Mouse (Mus musculus): Measurements from ENCODE around the gene Adck2. TPM values are rescaled to one million over a fixed set of nuclear protein-coding genes. Genes with fewer than 3 reads are reported as not detected.

The Adck2 gene
- polyA plus RNA-seq, 1 experiment from 2014 or later, result 14.9 TPM

- H3K27me3 ChIP-seq (ENCODE audit: control insufficient read depth, insufficient read depth, low read length), result no peaks in the 10 kb centered on the region
- peak overlapping the region; percentile 87 for H3K9ac ChIP-seq (ENCODE audit: low read depth, low read length)
- WGBS (ENCODE audit: insufficient replicate concordance), result 29% methylated on average over 10 of the region's 10 CpGs
- peak; percentile 10; the same call in 1 of the 2 replicates for ATAC-seq (replicated peaks; ENCODE audit: insufficient number of reproducible peaks, low FRiP score, low TSS enrichment)
- peaks cover 12% of the 10 kb centered on the region for H3K4me1 ChIP-seq (ENCODE audit: control insufficient read depth, insufficient read depth, low read length)
- H3K4me3 ChIP-seq (ENCODE audit: low read depth, low read length), result peak overlapping the region; percentile 83
- H3K4me2 ChIP-seq, result peak overlapping the region; percentile 79
- H3K9me3 ChIP-seq (replicated peaks; ENCODE audit: control insufficient read depth, low read length), result no peaks in the 10 kb centered on the region
- peak overlapping the region; percentile 93 for H3K27ac ChIP-seq (ENCODE audit: low read depth, low read length)
- no peaks in the 10 kb centered on the region for H3K36me3 ChIP-seq (ENCODE audit: control insufficient read depth, insufficient read depth, low read length)
These were observed 839 bp downstream of the Adck2 start for GRCm38 (mm10) chr6:39574555-39574869.

DNA sequence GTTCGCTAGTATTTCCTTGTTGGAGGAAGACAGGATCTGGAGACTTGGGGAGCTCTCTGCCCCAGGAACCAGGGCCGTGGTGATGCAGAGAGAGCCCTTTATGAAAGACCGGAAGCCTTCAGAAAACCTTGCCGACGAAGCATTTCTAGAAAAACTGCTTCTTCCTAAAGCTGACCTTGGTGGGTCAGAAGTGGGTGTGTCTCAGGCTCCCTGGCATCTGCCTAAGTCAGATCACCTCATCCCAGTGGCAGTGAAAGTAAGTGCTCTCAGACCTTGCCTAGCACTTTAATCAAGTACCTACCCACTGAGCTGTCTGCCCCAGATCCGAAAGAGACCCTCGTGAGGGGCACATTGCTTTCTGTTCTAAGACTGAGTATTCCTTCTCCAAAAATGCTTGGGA lies 1.3 kb downstream of the Adck2 start:
- peak overlapping the region; percentile 79 for H3K4me2 ChIP-seq

DNA sequence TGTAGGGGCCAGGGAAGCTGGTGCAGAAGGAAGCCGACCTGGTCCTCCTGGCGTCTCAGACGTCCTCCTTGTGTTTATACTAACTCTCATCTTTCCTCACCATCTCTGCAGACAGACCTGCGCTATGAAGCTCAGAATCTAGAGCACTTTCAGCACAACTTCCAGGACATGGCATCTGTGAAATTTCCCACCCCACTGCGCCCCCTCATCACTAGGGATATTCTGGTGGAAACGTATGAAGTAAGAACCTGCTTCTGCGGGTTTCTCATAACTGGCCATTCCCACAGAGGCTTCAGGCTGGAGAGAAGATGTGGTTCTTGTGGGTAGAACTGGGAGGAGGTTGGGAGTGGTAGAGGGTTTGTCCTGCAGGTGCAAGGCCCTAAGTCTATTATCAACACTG lies 5.9 kb downstream of the Adck2 start:
- peaks cover 6% of the 10 kb centered on the region for H3K4me1 ChIP-seq (ENCODE audit: control insufficient read depth, insufficient read depth, low read length)
- no peaks in the 10 kb centered on the region for H3K9me3 ChIP-seq (replicated peaks; ENCODE audit: control insufficient read depth, low read length)
- no peak overlapping the region for H3K27ac ChIP-seq (ENCODE audit: low read depth, low read length)
- H3K4me2 ChIP-seq, result no peak overlapping the region
- H3K9ac ChIP-seq (ENCODE audit: low read depth, low read length), result no peak overlapping the region
- H3K27me3 ChIP-seq (ENCODE audit: control insufficient read depth, insufficient read depth, low read length), result no peaks in the 10 kb centered on the region
- no peak overlapping the region for H3K4me3 ChIP-seq (ENCODE audit: low read depth, low read length)
- 85% methylated on average over 7 of the region's 7 CpGs for WGBS (ENCODE audit: insufficient replicate concordance)
- peaks cover 2% of the 10 kb centered on the region for H3K36me3 ChIP-seq (ENCODE audit: control insufficient read depth, insufficient read depth, low read length)
- no peak for ATAC-seq (replicated peaks; ENCODE audit: insufficient number of reproducible peaks, low FRiP score, low TSS enrichment)

More for the DNA sequence above, 1.3 kb downstream of the Adck2 start:
- ATAC-seq (replicated peaks; ENCODE audit: insufficient number of reproducible peaks, low FRiP score, low TSS enrichment), result no peak
- Histone ChIP-seq H3K4me1 (ENCODE audit: control insufficient read depth, insufficient read depth, low read length) (peaks cover 12% of the 10 kb centered on the region), H3K27me3 (ENCODE audit: control insufficient read depth, insufficient read depth, low read length) (no peaks in the 10 kb centered on the region), H3K4me3 (ENCODE audit: low read depth, low read length) (peak overlapping the region; percentile 83), H3K36me3 (ENCODE audit: control insufficient read depth, insufficient read depth, low read length) (no peaks in the 10 kb centered on the region; the same call in 1 of the 2 replicates), H3K9me3 (replicated peaks; ENCODE audit: control insufficient read depth, low read length) (no peaks in the 10 kb centered on the region), H3K27ac (ENCODE audit: low read depth, low read length) (no peak overlapping the region; the same call in 1 of the 2 replicates), H3K9ac (ENCODE audit: low read depth, low read length) (peak overlapping the region; percentile 87)
- WGBS (ENCODE audit: insufficient replicate concordance), result 65% methylated on average over 7 of the region's 7 CpGs

DNA sequence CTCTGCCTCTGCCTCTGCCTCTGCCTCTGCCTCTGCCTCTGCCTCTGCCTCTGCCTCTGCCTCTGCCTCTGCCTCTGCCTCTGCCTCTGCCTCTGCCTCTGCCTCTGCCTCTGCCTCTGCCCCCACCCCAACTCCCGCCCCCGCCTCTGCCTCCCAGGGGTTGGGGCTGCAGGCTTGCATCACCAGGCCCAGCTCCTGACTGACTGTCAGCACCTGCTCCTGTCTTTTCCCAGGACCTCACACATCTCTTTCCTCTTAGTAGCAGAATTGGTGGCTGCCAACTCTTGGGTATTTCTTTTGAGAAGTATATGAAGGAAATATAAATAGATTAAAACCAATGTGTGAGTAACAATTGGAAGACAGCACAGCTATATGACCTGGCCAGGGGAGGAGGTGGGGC lies 6.9 kb downstream of the Adck2 start:
- no peak for ATAC-seq (replicated peaks; ENCODE audit: insufficient number of reproducible peaks, low FRiP score, low TSS enrichment)
- no peak overlapping the region for H3K4me2 ChIP-seq
- H3K9me3 ChIP-seq (replicated peaks; ENCODE audit: control insufficient read depth, low read length), result no peaks in the 10 kb centered on the region
- no peak overlapping the region for H3K9ac ChIP-seq (ENCODE audit: low read depth, low read length)
- H3K27ac ChIP-seq (ENCODE audit: low read depth, low read length), result no peak overlapping the region
- no peak overlapping the region for H3K4me3 ChIP-seq (ENCODE audit: low read depth, low read length)
- H3K4me1 ChIP-seq (ENCODE audit: control insufficient read depth, insufficient read depth, low read length), result no peaks in the 10 kb centered on the region
- no peaks in the 10 kb centered on the region for H3K27me3 ChIP-seq (ENCODE audit: control insufficient read depth, insufficient read depth, low read length)
- WGBS (ENCODE audit: insufficient replicate concordance), result 63% methylated on average over 2 of the region's 2 CpGs
- peaks cover 2% of the 10 kb centered on the region for H3K36me3 ChIP-seq (ENCODE audit: control insufficient read depth, insufficient read depth, low read length)

GRCm38 (mm10) chr6:39581087-39581784 lies 7.6 kb downstream of the Adck2 start:
- H3K4me1 ChIP-seq (ENCODE audit: control insufficient read depth, insufficient read depth, low read length), result no peaks in the 10 kb centered on the region
- 73% methylated on average over 7 of the region's 7 CpGs for WGBS (ENCODE audit: insufficient replicate concordance)
- no peak overlapping the region for H3K4me3 ChIP-seq (ENCODE audit: low read depth, low read length)
- no peak overlapping the region for H3K9ac ChIP-seq (ENCODE audit: low read depth, low read length)
- H3K9me3 ChIP-seq (replicated peaks; ENCODE audit: control insufficient read depth, low read length), result no peaks in the 10 kb centered on the region
- H3K27ac ChIP-seq (ENCODE audit: low read depth, low read length), result peak overlapping the region; percentile 54; the same call in 1 of the 2 replicates
- ATAC-seq (replicated peaks; ENCODE audit: insufficient number of reproducible peaks, low FRiP score, low TSS enrichment), result peak; percentile 79
- H3K27me3 ChIP-seq (ENCODE audit: control insufficient read depth, insufficient read depth, low read length), result no peaks in the 10 kb centered on the region
- H3K4me2 ChIP-seq, result peak overlapping the region; percentile 6; the same call in 1 of the 2 replicates
- H3K36me3 ChIP-seq (ENCODE audit: control insufficient read depth, insufficient read depth, low read length), result peaks cover 2% of the 10 kb centered on the region

- Histone ChIP-seq H3K4me2 (no peak within 1 kb of the TSS), H3K4me3 (ENCODE audit: low read depth, low read length) (no peak within 1 kb of the TSS), H3K4me1 (ENCODE audit: control insufficient read depth, insufficient read depth, low read length) (no peaks in the 10 kb centered on the region), H3K27ac (ENCODE audit: low read depth, low read length) (no peak within 1 kb of the TSS), H3K9ac (ENCODE audit: low read depth, low read length) (no peak within 1 kb of the TSS), H3K36me3 (ENCODE audit: control insufficient read depth, insufficient read depth, low read length) (peaks cover 12% of the 10 kb centered on the region), H3K27me3 (ENCODE audit: control insufficient read depth, insufficient read depth, low read length) (no peaks in the 10 kb centered on the region), H3K9me3 (replicated peaks; ENCODE audit: control insufficient read depth, low read length) (no peaks in the 10 kb centered on the region)
- no peak for ATAC-seq (replicated peaks; ENCODE audit: insufficient number of reproducible peaks, low FRiP score, low TSS enrichment)
- WGBS (ENCODE audit: insufficient replicate concordance), result 73% methylated on average over 6 of the region's 6 CpGs
These were observed 11.8 kb downstream of the Adck2 start, which contains the start of gene Gm42420 for GRCm38 (mm10) chr6:39585517-39585916. Gene Gm42420, plus strand, starts transcription at chr6:39585753.

DNA sequence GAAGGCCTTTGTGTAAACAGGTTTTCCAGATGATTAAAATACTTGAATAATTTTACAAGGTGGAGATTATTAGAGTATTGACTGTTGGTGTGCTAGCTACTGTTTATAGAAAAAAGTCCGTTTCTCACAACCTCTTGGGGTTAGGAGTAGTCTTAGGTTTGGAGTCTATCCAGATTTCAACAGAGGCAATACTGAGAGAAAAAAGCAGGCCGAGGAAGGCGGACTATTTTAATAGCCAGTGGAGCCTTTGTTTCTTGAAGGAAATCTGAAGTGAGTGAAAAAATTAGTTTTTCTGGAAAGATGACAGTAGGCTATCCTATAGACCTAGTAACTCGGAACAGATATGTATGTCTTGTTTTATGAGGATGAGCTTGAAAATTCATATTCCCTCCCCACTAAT lies 17.8 kb downstream of the Adck2 start:
- Histone ChIP-seq H3K27ac (ENCODE audit: low read depth, low read length) (no peak overlapping the region), H3K36me3 (ENCODE audit: control insufficient read depth, insufficient read depth, low read length) (peaks cover 13% of the 10 kb centered on the region; the same call in 1 of the 2 replicates), H3K9me3 (replicated peaks; ENCODE audit: control insufficient read depth, low read length) (no peaks in the 10 kb centered on the region), H3K4me2 (no peak overlapping the region; the same call in 1 of the 2 replicates), H3K27me3 (ENCODE audit: control insufficient read depth, insufficient read depth, low read length) (no peaks in the 10 kb centered on the region), H3K4me3 (ENCODE audit: low read depth, low read length) (no peak overlapping the region), H3K9ac (ENCODE audit: low read depth, low read length) (no peak overlapping the region), H3K4me1 (ENCODE audit: control insufficient read depth, insufficient read depth, low read length) (no peaks in the 10 kb centered on the region; the same call in 1 of the 2 replicates)
- ATAC-seq (replicated peaks; ENCODE audit: insufficient number of reproducible peaks, low FRiP score, low TSS enrichment), result no peak
- 92% methylated on average over 4 of the region's 4 CpGs for WGBS (ENCODE audit: insufficient replicate concordance)

GRCm38 (mm10) chr6:39592401-39593214 lies 18.9 kb downstream of the Adck2 start, which contains the start of gene Ndufb2:
Gene Ndufb2, plus strand, starts transcription at chr6:39592574.
- H3K4me2 ChIP-seq, result peak within 1 kb of the TSS; percentile 86
- peak within 1 kb of the TSS; percentile 86 for H3K4me3 ChIP-seq (ENCODE audit: low read depth, low read length)
- WGBS (ENCODE audit: insufficient replicate concordance), result under 1% methylated on average over 56 of the region's 56 CpGs
- peaks cover 15% of the 10 kb centered on the region for H3K36me3 ChIP-seq (ENCODE audit: control insufficient read depth, insufficient read depth, low read length)
- H3K4me1 ChIP-seq (ENCODE audit: control insufficient read depth, insufficient read depth, low read length), result no peaks in the 10 kb centered on the region; the same call in 1 of the 2 replicates
- H3K27ac ChIP-seq (ENCODE audit: low read depth, low read length), result peak within 1 kb of the TSS; percentile 96
- peak; percentile 94 for ATAC-seq (replicated peaks; ENCODE audit: insufficient number of reproducible peaks, low FRiP score, low TSS enrichment)
- H3K9me3 ChIP-seq (replicated peaks; ENCODE audit: control insufficient read depth, low read length), result no peaks in the 10 kb centered on the region
- H3K27me3 ChIP-seq (ENCODE audit: control insufficient read depth, insufficient read depth, low read length), result no peaks in the 10 kb centered on the region
- H3K9ac ChIP-seq (ENCODE audit: low read depth, low read length), result peak within 1 kb of the TSS; percentile 93
